Mouse (Mus musculus) left cerebral cortex, postnatal 10 days (tissue): ENCODE data around the gene Myg1. TPM values are rescaled to one million over a fixed set of nuclear protein-coding genes. Genes with fewer than 3 reads are reported as not detected.

ENCODE experiments used
- DNase-seq, 2 experiments: peaks; one replicate each; pipeline ENCODE4 v3.0.0; 2021 to 2022; ENCODE audit warnings: low spot score in 2 of 2, mixed read lengths in 1 of 2; ENCODE audit errors: extremely low spot score in 1 of 2
- intact Hi-C: fragments of 180-260 bp; cut with DNase I; formaldehyde crosslinking; loops from one replicate; pipeline ENCODE4 v1.15.1; 2025
- total RNA-seq, 2 experiments: library from RNA; stranded (reverse); gene quantifications; 2 replicates each; pipeline ENCODE4 v1.2.3; 2021

The Myg1 gene
- total RNA-seq, 2 experiments from 2014 or later: 48.0 to 53.3 TPM

- no peak for DNase-seq
- intact Hi-C loops: no loop called here
Observed at GRCm38 (mm10) chr15:102370727-102371126, 39.2 kb downstream of the Myg1 start.

GRCm38 (mm10) chr15:102376453-102377162 is 45.1 kb downstream of the Myg1 start:
- intact Hi-C loops: no loop called here
- DNase-seq: peak in 1 of 2 experiments; percentile 66

GRCm38 (mm10) chr15:102377163-102377543 is 45.6 kb downstream of the Myg1 start:
- peak; percentile 45 to 91 for DNase-seq
- intact Hi-C loops: no loop called here

- peak in 1 of 2 experiments; percentile 86 for DNase-seq
- intact Hi-C loops: no loop called here
Observed at GRCm38 (mm10) chr15:102377810-102378262, 46.3 kb downstream of the Myg1 start.

GRCm38 (mm10) chr15:102381575-102381974 is 50.1 kb downstream of the Myg1 start:
- intact Hi-C loops: loop anchor here (2.0 to 5.0 kb wide), 2 partner anchors 39 to 61 kb away; no protein-coding TSS in a partner anchor
- DNase-seq: peak; percentile 76 to 85

- intact Hi-C loops: loop anchor here (5.0 kb wide), 1 partner anchor 59 kb away; no protein-coding TSS in a partner anchor
- DNase-seq: no peak
Observed at GRCm38 (mm10) chr15:102383671-102384070, 52.2 kb downstream of the Myg1 start.

GRCm38 (mm10) chr15:102386640-102387039 is 55.1 kb downstream of the Myg1 start:
- intact Hi-C loops: no loop called here
- no peak for DNase-seq

Other genes starting within 250 kb of the Myg1 start
- gene Tns2, start 231.3 kb upstream of the Myg1 start, total RNA-seq: 10 to 100 TPM; 12.2 to 13.1 TPM
- gene Spryd3, start 195.5 kb upstream of the Myg1 start, total RNA-seq: 100 to 1,000 TPM; 149 to 150 TPM
- gene Igfbp6, start 187.3 kb upstream of the Myg1 start, total RNA-seq: 1 to 10 TPM; 3.1 to 4.1 TPM
- under 1 TPM in 1 of 2 experiments, not detected in 1; 0.16 TPM for gene Soat2, start 181.2 kb upstream of the Myg1 start, total RNA-seq
- gene Zfp740, start 128.5 kb upstream of the Myg1 start, total RNA-seq: 10 to 100 TPM; 53.2 to 56.7 TPM
- gene Csad, start 127.0 kb upstream of the Myg1 start, total RNA-seq: 10 to 100 TPM; 25.8 to 27.5 TPM
- 1 to 10 TPM in 1 of 2 experiments, under 1 TPM in 1; 0.71 to 1.3 TPM for gene Itgb7, start 99.8 kb upstream of the Myg1 start, total RNA-seq
- 10 to 100 TPM in 1 of 2 experiments, 1 to 10 TPM in 1; 9.3 to 11.4 TPM for gene Rarg, start 74.2 kb upstream of the Myg1 start, total RNA-seq
- gene Gm9918, start 61.1 kb upstream of the Myg1 start, total RNA-seq: not detected
- gene Mfsd5, start 52.3 kb upstream of the Myg1 start, total RNA-seq: 10 to 100 TPM; 35.7 to 36.0 TPM
- gene Espl1, start 35.4 kb upstream of the Myg1 start, total RNA-seq: 1 to 10 TPM; 2.0 to 2.9 TPM
- gene Pfdn5, start 5.6 kb upstream of the Myg1 start, total RNA-seq: 100 to 1,000 TPM; 344 to 355 TPM
- 10 to 100 TPM; 20.2 to 30.8 TPM for gene Aaas, start 19.1 kb downstream of the Myg1 start, total RNA-seq
- gene Sp7, start 35.5 kb downstream of the Myg1 start, total RNA-seq: under 1 TPM; 0.26 to 0.39 TPM
- gene Sp1, start 74.4 kb downstream of the Myg1 start, total RNA-seq: 10 to 100 TPM; 23.1 to 26.4 TPM
- gene Amhr2, start 113.7 kb downstream of the Myg1 start, total RNA-seq: under 1 TPM in 1 of 2 experiments, not detected in 1; 0.81 TPM
- 10 to 100 TPM; 19.1 to 21.6 TPM for gene Prr13, start 127.3 kb downstream of the Myg1 start, total RNA-seq
- 100 to 1,000 TPM; 457 to 465 TPM for gene Pcbp2, start 138.8 kb downstream of the Myg1 start, total RNA-seq
- not detected for gene Gm10337, start 172.0 kb downstream of the Myg1 start, total RNA-seq
- gene Map3k12, start 185.4 kb downstream of the Myg1 start, total RNA-seq: 10 to 100 TPM; 93.0 to 95.6 TPM
- 10 to 100 TPM; 40.8 to 42.5 TPM for gene Tarbp2, start 186.5 kb downstream of the Myg1 start, total RNA-seq
- gene Npff, start 193.2 kb downstream of the Myg1 start, total RNA-seq: 1 to 10 TPM; 3.4 to 4.2 TPM